Mouse (Mus musculus) T-helper 2 cell (primary cell): Measurements from ENCODE around the gene Gbe1.

ENCODE experiments used
- in situ Hi-C: fragments of 300-600 bp; cut with MboI, MseI; formaldehyde crosslinking; loops from one replicate; pipeline ENCODE4 v1.15.1; 2025; ENCODE audit warnings: high pct_unique_total_duplicates

The Gbe1 gene

GRCm38 (mm10) chr16:70313886-70314577 lies at the start of gene Gbe1:
TSS of gene Gbe1 (plus strand) at chr16:70313949.
- in situ Hi-C loops, result no loop called here

- in situ Hi-C loops, result no loop called here
Observed at GRCm38 (mm10) chr16:70310691-70311090, 3.1 kb upstream of the Gbe1 start.

GRCm38 (mm10) chr16:70313496-70313885 lies 258 bp upstream of the Gbe1 start:
- in situ Hi-C loops, result no loop called here

GRCm38 (mm10) chr16:70314578-70314930 lies 805 bp downstream of the Gbe1 start:
- in situ Hi-C loops, result no loop called here

GRCm38 (mm10) chr16:70315261-70315660 lies 1.5 kb downstream of the Gbe1 start:
- in situ Hi-C loops, result no loop called here

- in situ Hi-C loops, result no loop called here
Observed at GRCm38 (mm10) chr16:70315862-70316390, 2.2 kb downstream of the Gbe1 start.

GRCm38 (mm10) chr16:70319388-70319787 lies 5.6 kb downstream of the Gbe1 start:
- in situ Hi-C loops, result no loop called here

GRCm38 (mm10) chr16:70320612-70321280 lies 7.0 kb downstream of the Gbe1 start:
- in situ Hi-C loops, result no loop called here

GRCm38 (mm10) chr16:70326339-70326948 lies 12.7 kb downstream of the Gbe1 start:
- in situ Hi-C loops, result no loop called here

GRCm38 (mm10) chr16:70328566-70328965 lies 14.8 kb downstream of the Gbe1 start:
- in situ Hi-C loops, result no loop called here

GRCm38 (mm10) chr16:70329036-70329435 lies 15.3 kb downstream of the Gbe1 start:
- in situ Hi-C loops, result no loop called here

- in situ Hi-C loops, result no loop called here
Observed at GRCm38 (mm10) chr16:70329471-70329870, 15.7 kb downstream of the Gbe1 start.

- in situ Hi-C loops, result no loop called here
Observed at GRCm38 (mm10) chr16:70330007-70330406, 16.3 kb downstream of the Gbe1 start.

GRCm38 (mm10) chr16:70330626-70331275 lies 17.0 kb downstream of the Gbe1 start:
- in situ Hi-C loops, result no loop called here

- in situ Hi-C loops, result no loop called here
Observed at GRCm38 (mm10) chr16:70334812-70335211, 21.1 kb downstream of the Gbe1 start.

GRCm38 (mm10) chr16:70335472-70335871 lies 21.7 kb downstream of the Gbe1 start:
- in situ Hi-C loops, result no loop called here

- in situ Hi-C loops, result no loop called here
Observed at GRCm38 (mm10) chr16:70337661-70338060, 23.9 kb downstream of the Gbe1 start.

GRCm38 (mm10) chr16:70344496-70344895 lies 30.7 kb downstream of the Gbe1 start:
- in situ Hi-C loops, result no loop called here

- in situ Hi-C loops, result no loop called here
Observed at GRCm38 (mm10) chr16:70345607-70346006, 31.9 kb downstream of the Gbe1 start.

GRCm38 (mm10) chr16:70350011-70350410 lies 36.3 kb downstream of the Gbe1 start:
- in situ Hi-C loops, result loop anchor here (10.0 kb wide), 1 partner anchor 45 kb away; no protein-coding TSS in a partner anchor

- in situ Hi-C loops, result loop anchor here (10.0 kb wide), 1 partner anchor 47 kb away; no protein-coding TSS in a partner anchor
Observed at GRCm38 (mm10) chr16:70351641-70352280, 38.0 kb downstream of the Gbe1 start.
